Mouse (Mus musculus): ENCODE measurements around the gene Bicc1. TPM values are rescaled to one million over a fixed set of nuclear protein-coding genes. Genes with fewer than 3 reads are reported as not detected.
"Not testable (repeated sequence)": the region's sequence is repeated elsewhere in the genome, so short reads cannot be mapped to it uniquely, and the experiment has no call there.

Gene Bicc1
- total RNA-seq, 4 experiments from 2014 or later: 4.8 to 7.1 (median 5.3) TPM

DNA sequence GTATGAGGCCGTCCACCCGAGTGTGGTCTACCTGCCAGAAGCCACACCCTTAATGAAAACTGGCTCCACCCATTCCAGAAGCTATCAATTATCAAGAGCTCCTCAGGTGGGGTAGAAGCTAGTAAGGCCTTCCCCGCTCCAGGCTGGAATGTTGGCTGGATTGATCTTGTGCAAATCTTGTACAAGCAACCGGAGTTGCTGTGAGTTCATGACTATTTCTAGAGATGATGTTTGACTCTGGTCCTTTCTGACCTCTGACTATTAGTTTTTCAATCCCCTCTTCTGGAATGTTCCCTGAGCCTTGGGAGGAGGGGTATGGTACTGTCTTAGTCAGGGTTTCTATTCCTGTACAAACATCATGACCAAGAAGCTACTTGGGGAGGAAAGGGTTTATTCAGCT is 157.3 kb downstream of the Bicc1 start:
- DNase-seq (ENCODE audit: low spot score in 2 of 2): no peak

- DNase-seq (ENCODE audit: low spot score in 2 of 2): peak in 1 of 2 experiments; percentile 29
Measured at GRCm38 (mm10) chr10:70998136-70998535, 161.4 kb downstream of the Bicc1 start.

DNA sequence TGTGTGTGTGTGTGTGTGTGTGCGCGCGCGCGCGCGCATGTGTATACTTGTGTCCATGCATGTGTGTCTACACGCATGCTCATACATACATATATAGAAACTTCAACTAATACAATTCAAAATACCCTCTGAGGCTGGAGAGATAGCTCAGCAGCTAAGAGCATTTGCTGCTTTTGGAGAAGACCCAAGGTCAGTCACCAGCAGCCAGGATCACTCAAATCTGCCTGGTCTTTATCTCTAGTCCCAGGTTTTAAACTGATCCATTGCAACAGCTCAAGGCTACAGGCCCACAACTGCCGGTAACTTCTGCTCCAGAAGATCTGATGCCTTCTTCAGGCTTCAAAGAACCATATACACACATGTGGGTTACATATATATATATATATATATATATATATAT is 163.4 kb downstream of the Bicc1 start:
- DNase-seq (ENCODE audit: low spot score in 2 of 2): no peak

GRCm38 (mm10) chr10:70994135-70994497 is 165.4 kb downstream of the Bicc1 start:
- DNase-seq (ENCODE audit: low spot score in 2 of 2): no peak

DNA sequence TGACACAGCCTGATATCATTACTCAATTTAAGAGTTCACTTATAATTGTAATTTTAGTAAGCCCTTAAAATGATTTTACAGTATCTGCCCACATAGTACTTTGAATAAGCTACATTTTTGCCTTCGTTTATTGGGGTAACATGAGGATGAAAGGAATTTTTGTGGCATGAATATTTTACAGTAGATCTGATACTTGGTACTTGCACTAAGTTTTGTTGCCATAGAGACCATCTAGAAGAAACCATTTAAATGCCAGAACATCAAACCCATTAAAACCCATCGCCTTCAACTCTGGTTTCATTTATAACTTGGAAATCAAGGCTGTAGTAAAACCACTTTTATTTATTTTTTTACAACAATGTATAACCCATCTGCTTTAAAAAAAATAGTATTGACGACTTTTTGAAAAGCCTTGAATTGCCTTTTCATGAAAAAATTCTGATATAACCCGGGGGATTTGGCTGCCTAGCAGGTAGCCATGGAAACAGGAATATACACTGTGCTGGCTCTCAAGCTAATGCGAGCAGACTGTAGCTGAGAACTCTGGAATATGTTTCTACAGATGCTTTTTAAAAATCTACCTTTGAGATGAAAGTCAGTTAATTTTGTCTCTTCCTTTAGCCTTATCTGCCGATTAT is 165.9 kb downstream of the Bicc1 start:
- DNase-seq (ENCODE audit: low spot score in 2 of 2): peak; percentile 33 to 45

- DNase-seq (ENCODE audit: low spot score in 2 of 2): no peak
Measured at GRCm38 (mm10) chr10:70987396-70987795, 172.1 kb downstream of the Bicc1 start.

- DNase-seq (ENCODE audit: low spot score in 2 of 2): no peak
Measured at GRCm38 (mm10) chr10:70983036-70983670, 176.3 kb downstream of the Bicc1 start.

GRCm38 (mm10) chr10:70982156-70982555 is 177.3 kb downstream of the Bicc1 start:
- DNase-seq (ENCODE audit: low spot score in 2 of 2): no peak

- DNase-seq (ENCODE audit: low spot score in 2 of 2): no peak
Measured at GRCm38 (mm10) chr10:70979657-70980056, 179.8 kb downstream of the Bicc1 start.

DNA sequence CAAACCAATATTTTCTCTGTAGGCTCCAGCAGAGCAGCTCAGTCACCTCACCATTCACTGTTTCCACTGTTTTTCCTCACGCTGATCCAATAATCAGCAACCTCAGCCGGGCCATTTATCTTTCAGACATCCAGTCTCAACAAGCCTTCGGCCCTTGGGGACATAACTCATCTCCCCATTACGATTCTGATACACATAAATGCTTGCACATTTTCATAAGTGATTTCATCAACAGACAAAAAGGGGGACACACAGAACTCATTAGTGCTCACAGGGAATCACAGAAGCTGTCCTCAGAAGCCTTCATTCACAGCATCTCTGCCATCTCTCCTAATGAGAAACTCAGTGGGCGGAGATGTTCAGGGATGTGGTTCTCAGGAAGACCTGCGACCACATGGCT is 182.4 kb downstream of the Bicc1 start:
- DNase-seq (ENCODE audit: low spot score in 2 of 2): no peak

DNA sequence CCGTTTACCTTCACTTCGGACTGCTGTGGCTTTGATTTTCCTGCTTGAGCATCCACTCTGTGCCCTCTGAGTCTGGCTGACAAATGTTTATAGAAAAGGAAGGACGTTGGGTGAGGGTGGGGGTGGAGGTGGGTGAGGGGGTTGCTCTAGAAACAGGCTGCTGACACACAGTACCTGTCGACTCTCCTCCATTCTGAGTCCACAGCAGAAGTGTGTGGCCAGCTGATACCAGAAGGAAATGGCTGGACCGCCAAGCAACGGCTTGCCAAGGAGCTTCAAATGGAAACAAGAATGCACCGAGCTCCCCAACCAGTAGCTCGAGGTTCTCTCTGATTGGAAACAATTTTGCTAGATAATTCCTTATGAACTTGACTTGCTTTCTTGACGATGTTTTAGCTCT is 182.9 kb downstream of the Bicc1 start:
- DNase-seq (ENCODE audit: low spot score in 2 of 2): no peak

- no peak for DNase-seq (ENCODE audit: low spot score in 2 of 2)
Measured at GRCm38 (mm10) chr10:70971156-70971555, 188.3 kb downstream of the Bicc1 start.

- DNase-seq (ENCODE audit: low spot score in 2 of 2): no peak
Measured at GRCm38 (mm10) chr10:70968848-70969683, 190.4 kb downstream of the Bicc1 start.

GRCm38 (mm10) chr10:70966642-70967345 is 192.7 kb downstream of the Bicc1 start:
- DNase-seq (ENCODE audit: low spot score in 2 of 2): no peak

- no peak for DNase-seq (ENCODE audit: low spot score in 2 of 2)
Measured at GRCm38 (mm10) chr10:70964706-70965105, 194.8 kb downstream of the Bicc1 start.

DNA sequence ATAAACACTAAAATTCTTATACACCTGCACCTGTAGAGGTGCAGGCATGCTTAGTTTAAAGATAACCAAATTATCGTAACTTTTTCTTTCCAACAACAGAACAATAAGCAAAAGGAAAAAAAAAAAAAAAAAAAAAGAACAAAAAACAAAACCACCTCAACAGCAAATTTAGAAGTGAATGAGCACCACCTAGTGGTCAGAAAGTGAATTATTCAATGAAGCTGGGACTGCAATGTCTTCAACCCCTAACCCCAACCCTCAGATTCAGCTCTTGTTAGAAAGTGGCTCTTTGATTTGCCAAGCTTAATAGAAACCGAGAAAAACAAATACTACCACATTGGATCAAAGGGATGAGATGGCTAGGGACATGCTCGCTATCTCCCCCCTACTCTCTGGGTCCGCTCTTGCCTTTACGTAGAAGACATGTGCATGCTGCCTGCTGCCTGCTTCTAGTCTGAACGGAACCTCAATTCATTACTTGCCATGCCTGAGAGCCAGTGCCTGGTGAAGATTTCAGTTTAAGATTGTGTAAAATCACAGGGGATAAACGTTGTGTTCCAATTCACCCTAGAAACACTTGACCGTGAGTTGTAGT is 195.8 kb downstream of the Bicc1 start:
- peak in 1 of 2 experiments; percentile 39 for DNase-seq (ENCODE audit: low spot score in 2 of 2)

DNA sequence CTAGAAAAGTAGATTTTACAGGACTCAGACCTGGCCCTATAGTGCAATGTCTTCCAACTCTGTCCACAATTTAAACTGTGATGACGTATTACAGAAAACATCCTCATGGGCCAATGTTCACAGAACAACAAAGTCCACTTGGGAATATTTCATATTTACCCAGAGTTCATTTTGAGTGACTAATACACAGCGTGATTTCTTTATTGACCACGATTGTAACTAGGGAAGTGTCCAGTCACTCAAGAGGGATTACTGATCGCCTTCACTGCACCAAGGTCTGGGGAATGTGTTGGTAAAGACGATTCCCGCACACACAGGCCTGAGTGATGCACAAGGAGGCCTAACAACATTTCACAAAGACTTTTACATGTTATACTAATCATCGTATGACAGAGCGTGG is 197.9 kb downstream of the Bicc1 start:
- no peak for DNase-seq (ENCODE audit: low spot score in 2 of 2)

DNA sequence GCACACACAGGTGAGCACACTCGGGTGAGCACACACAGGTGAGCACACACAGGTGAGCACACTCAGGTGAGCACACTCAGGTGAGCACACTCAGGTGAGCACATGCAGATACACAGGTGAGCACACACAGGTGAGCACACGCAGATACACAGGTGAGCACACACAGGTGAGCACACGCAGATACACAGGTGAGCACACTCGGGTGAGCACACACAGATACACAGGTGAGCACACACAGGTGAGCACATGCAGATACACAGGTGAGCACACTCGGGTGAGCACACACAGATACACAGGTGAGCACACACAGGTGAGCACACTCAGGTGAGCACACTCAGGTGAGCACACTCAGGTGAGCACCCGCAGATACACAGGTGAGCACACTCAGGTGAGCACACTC is 199.1 kb downstream of the Bicc1 start:
- DNase-seq (ENCODE audit: low spot score in 2 of 2): not testable (repeated sequence)

DNA sequence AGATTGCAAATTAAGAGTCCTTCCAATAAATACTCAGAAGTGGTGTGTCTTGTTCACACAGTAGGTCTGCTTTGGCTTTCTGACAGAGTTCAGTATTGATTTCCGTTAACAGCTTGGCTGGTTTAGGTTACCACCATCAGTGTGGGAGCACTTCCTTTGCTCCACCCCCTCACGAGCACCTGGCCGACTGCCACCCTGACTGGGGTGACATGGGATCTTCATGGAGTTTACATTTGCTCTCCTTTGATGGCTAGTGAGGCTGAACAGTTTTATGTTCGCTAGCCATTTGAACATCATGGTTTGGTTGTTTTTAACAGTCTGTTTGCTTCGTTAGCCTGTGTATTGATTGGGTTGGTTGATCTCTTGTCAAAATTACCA is 206.7 kb downstream of the Bicc1 start:
- DNase-seq (ENCODE audit: low spot score in 2 of 2): no peak

DNA sequence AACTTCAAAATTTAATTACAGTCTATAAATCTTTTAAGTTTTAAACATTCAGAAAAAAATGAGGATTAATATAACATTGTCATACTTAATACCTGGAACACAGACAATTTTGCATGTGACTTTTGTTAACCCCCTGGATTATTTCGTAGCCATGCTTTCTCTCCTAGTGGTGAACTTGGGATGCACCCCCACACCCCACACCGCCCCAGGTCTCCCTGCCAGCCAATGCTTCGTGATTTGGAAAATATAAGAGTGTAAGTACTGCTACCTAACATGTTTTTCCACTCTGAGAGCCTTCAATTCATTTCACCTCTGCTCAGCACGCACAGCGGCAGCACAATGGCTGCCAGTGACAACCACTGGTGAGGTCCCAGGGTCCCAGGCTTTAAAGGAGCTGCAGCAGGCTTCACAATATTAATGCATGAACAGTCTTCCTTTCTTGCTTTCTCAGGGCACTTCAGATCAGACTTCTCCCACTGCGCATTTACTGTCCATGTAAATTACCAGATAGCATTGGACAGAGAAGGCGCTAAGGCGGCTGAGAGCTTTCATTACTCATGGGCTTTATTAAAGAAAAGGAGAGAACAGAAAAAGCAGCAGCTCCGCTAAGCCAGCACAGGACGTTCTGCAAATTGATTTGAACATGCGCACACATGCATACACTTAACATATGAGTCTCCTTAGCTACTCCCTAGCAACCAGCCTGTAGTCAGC is 207.3 kb downstream of the Bicc1 start:
- peak in 1 of 2 experiments; percentile 44 for DNase-seq (ENCODE audit: low spot score in 2 of 2)

- no peak for DNase-seq (ENCODE audit: low spot score in 2 of 2)
Measured at GRCm38 (mm10) chr10:70950105-70950424, 209.4 kb downstream of the Bicc1 start.
